Mouse (Mus musculus): ENCODE measurements around the gene Vmn2r37. TPM values are rescaled to one million over a fixed set of nuclear protein-coding genes. Genes with fewer than 3 reads are reported as not detected.

The Vmn2r37 gene
- not detected in 2 replicates for polyA plus RNA-seq (2021; fragmentation: Nextera tagmentation)
- long read RNA-seq, experiment 1 = 0 reads
- long read RNA-seq, experiment 2 = 0 reads

DNA sequence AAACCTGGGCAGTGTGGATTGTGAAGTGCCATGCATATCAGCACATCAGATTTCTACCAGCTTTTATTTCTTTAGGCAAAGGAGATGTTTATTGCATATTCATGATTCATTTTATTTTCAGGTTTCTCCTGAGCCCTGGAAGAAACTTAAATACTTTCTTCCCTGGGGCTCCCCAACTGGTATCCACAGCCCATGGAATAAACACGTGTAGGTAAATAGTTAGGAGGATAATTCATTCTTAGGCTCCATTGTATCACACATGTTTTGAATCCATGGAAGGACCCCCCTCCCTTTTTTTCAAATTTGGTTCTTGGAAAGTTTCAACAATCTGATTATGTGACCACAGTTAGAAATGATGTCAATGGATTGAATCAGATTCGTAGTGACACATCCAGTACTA lies at the start of gene Vmn2r37:
Gene Vmn2r37, minus strand, starts transcription at position 101 of the 400 bp plus-strand sequence.

Other genes with a start within 250 kb of the Vmn2r37 start
- not detected in 2 replicates for gene Vmn2r39, start 192.9 kb downstream of the Vmn2r37 start, polyA plus RNA-seq (2021; fragmentation: Nextera tagmentation)
- gene Vmn2r38, start 125.8 kb downstream of the Vmn2r37 start, polyA plus RNA-seq (2021; fragmentation: Nextera tagmentation) = not detected in 2 replicates

All from layer of hippocampus, adult 6 months (tissue).